ENCODE assay signal across 15 mouse cellular contexts in the genomic region with DNA sequence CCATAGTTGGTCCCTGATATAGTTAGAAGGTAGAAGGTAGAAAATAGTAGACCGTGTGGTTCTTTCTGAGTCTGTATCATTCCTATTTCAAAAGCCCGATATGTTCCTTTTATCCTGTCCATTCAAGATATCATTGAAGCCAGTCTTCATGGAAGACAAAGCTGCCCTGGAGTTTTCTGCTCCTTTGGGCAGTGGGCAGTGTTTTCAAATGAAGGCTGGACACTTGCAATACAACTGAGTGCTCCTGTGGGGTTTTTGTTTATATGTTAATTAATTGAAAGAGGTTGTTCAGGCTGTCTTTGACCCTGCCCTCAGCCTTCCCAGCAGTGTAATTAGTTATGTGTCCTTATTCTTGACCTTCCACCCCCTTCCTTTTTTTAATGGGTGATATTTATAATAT.
"Had no signal": no experiment of that assay in that cellular context is flagged by ENCODE, and none has a peak within 500 bp of the region (broad histone marks: within the 10 kb centered on the region; RNA-seq: fewer than 3 reads in every experiment).

No protein-coding gene starts in this region.

- ATAC-seq: hindbrain, embryonic 16.5 days; intestine, embryonic 15.5 days; intestine, postnatal 0 days had no signal

- DNase-seq: gastrocnemius, adult 2 months; gastrocnemius, postnatal 10 days; gastrocnemius, postnatal 25 days; heart, adult 2 months; heart, postnatal 4 days; kidney, adult 18-20 months; kidney, adult 8-10 months; kidney, postnatal 10 days; kidney, postnatal 25 days; kidney, postnatal 4 days; liver; liver, embryonic 13.5 days had no signal
